Mouse (Mus musculus): ENCODE data around the gene Xrcc3.

DNA sequence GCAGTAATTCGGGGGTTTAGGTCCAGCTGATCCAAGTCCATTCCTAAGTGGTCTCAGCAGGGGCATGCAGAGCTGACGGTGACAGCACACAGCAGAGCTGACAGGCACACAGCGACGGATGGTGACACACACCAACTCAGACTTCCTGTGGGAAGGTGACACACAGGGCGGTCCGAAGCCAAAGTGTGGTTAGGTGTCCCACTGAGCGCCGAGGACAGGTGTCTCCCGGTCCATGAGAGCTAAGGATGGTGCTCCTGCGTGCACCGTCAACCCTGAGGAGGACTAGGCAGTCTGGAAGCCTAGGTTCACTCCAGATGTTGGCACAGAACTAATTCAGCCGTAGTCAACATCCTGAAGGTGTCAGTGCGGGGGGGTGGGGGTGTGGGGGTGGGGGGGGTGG is 1.6 kb downstream of the Xrcc3 start:
- TF ChIP-seq CTCF (IDR thresholded peaks at IDR 0.05; ENCODE audit: low read depth) (no peak), EP300 (optimal IDR thresholded peaks at IDR 0.05) (no peak)
